Mouse (Mus musculus) mouse trophoblast stem cell (cell line): ENCODE data around the gene Lenep.
"Not testable (repeated sequence)": the region's sequence is repeated elsewhere in the genome, so short reads cannot be mapped to it uniquely, and the experiment has no call there.

Source experiments
- in situ Hi-C, 2 experiments: fragments of 300-500 bp; cut with MseI, MboI; formaldehyde crosslinking; loops; 2 replicates in 1 of 2; 3 replicates in 1 of 2; pipeline ENCODE4 v1.15.1; 2025

The Lenep gene

DNA sequence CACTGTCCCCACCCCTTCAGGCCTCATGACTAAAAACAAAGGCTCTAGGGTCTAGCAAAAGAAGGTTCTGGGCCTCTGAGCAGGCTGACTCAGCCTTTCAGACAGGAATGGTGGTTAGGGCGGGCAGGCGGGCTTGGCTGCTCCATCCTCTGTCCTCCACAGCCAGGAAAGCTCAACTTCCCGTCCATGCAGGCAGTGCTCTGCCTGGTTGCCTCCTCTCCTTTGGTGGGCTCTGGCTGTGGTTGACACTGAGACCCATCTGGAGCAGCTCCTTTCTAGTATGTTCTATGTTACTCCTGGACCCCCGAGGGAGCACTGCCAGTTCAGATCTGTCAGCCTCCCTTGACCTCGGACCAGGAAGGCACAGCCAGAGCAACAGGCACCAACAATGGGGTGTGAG, at the start of gene Lenep:
TSS of gene Lenep (minus strand) at position 101 of the 400 bp plus-strand sequence.
- in situ Hi-C loops, result no loop called here

DNA sequence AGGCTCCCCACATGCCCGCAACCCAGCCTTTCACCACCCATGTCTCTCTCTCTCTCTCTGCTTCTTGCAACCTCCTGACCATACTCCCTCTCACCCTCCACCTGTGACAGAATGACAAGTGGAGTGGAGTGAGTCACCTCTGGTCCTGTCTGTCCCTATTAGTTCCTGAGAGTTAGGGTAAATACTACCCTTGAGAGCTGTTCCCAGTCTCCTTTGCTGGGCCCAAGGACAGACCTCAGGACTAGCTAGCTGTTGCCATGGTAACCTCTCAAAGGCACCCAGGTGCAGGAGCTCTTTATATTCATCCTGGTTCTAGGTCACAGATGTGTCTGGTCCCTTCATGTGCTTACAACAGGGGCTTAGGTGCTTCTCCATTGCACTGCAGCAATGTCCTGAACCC, 49.3 kb upstream of the Lenep start:
- in situ Hi-C loops, result loop anchor here in 1 of 2 experiments (5.0 kb wide), 1 partner anchor 35 kb away; no protein-coding TSS in a partner anchor

- in situ Hi-C loops, result no loop called here
Observed at GRCm38 (mm10) chr3:89449541-89449940, 46.9 kb upstream of the Lenep start.

GRCm38 (mm10) chr3:89448720-89449537, 46.3 kb upstream of the Lenep start:
- in situ Hi-C loops, result no loop called here

DNA sequence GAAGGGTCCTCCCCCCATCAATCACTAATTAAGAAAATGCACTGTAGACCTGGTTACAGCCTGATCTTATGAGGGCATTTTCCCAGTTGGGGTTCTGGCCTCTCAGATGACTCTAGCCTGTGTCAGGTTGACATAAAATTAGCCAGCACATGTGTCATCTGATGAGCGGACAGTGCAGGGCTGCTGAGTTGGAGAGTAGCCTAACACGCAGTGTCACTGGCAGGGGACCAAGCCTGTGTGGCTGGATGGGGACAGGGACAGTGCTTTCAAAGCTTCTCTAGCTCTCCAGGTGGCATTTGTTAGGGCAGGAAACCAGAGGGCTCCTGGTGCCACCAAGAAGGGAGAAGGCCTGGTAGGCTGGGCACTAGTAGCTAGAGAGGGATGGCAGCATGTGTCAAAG, 38.1 kb upstream of the Lenep start:
- in situ Hi-C loops, result no loop called here

DNA sequence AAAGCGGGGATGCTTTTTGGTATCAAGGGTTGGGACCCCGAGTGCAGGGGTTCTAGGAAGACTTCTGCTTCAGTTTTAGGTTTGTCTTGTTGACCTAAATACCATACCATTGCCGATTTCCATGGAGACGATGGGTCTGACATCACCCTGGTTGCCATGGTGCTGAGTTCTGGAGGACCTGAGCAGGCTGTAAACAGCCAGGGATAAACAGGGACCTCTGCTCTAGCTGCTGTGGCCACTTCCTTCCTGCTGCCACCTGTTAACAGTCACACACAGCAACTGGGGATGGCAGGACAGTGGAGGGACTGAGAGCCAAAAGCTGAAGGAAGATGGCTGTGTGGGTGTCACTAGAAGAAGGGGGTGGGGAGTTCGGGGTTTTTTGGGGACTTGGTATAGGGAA, 34.7 kb upstream of the Lenep start:
- in situ Hi-C loops, result no loop called here

GRCm38 (mm10) chr3:89436176-89437113, 33.9 kb upstream of the Lenep start, which contains the start of gene Pbxip1:
Gene Pbxip1 (plus strand): TSS chr3:89436706.
- in situ Hi-C loops, result no loop called here

GRCm38 (mm10) chr3:89435041-89435440, 32.4 kb upstream of the Lenep start:
- in situ Hi-C loops, result no loop called here

- in situ Hi-C loops, result no loop called here
Observed at GRCm38 (mm10) chr3:89434532-89434931, 31.9 kb upstream of the Lenep start.

GRCm38 (mm10) chr3:89432606-89433005, 30.0 kb upstream of the Lenep start:
- in situ Hi-C loops, result no loop called here

DNA sequence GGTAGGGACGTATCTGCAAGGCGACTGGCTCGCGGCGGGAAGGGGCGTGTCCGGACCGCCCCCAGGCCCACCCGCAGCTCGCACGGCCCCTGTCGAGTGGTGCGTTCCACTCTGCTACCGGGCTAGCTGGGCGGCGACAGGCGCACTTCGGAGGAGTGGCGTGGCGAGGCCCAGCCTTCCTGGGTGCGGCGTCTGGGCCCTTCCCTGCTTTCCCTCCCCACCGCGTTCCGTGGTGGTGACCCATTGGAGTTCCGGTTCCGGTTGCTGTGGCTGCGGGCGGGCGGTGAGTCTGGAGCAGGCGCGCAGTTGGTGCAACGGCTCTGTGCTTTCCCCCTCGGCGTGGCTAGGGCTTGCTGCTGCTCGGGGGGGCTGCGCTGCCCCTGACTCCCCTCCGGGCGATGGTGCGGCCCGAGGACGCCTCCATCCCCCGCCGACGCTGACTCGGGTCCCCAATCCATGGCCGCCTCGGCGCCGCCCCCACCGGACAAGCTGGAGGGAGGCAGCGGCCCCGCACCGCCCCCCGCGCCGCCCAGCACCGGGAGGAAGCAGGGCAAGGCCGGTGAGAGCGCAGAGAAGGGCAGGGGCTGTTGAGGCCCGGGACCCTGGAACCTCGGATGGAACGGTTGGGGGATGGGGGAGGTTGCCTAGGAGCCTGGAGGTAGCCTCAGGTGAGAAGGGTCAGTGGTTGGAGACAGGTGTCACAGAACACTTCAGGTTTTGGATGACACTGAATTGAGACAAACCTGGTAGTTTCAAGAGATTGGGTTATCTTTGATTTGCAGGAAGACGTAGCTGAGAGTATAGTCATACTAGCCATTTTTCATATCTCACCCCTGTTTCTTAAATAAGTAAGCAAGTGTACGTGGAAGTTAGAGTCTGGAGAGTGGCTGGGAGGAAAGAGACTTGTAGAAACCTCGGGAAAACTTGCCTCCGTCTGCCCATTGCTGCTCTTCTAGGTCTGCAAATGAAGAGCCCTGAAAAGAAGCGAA, 27.9 kb upstream of the Lenep start, which contains the start of gene Pygo2:
TSS of gene Pygo2 (plus strand) at position 44 of the 989 bp plus-strand sequence.
- in situ Hi-C loops, result no loop called here

DNA sequence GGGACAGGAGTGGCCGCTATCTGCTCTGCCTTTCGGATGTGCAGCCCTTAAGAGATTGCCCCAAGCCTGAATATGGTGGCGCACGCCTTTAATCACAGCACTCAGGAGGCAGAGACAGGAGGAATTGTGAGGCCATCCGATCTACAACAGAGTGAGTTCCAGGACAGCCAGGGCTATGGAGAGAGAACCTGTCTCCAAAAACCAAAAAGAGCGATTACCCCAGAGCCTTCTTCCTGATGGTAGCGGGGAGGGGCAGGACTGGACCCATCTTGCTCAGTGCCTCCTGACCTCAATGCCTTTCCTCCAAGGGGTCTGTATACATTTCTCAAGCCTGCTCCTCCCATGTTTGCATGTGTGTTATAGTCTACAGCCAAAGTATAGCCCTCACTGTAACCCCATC, 26.4 kb upstream of the Lenep start:
- in situ Hi-C loops, result not testable (repeated sequence)

GRCm38 (mm10) chr3:89425876-89426275, 23.3 kb upstream of the Lenep start:
- in situ Hi-C loops, result no loop called here

- in situ Hi-C loops, result no loop called here
Observed at GRCm38 (mm10) chr3:89425141-89425525, 22.5 kb upstream of the Lenep start.

GRCm38 (mm10) chr3:89424416-89425140, 22.0 kb upstream of the Lenep start:
- in situ Hi-C loops, result no loop called here

DNA sequence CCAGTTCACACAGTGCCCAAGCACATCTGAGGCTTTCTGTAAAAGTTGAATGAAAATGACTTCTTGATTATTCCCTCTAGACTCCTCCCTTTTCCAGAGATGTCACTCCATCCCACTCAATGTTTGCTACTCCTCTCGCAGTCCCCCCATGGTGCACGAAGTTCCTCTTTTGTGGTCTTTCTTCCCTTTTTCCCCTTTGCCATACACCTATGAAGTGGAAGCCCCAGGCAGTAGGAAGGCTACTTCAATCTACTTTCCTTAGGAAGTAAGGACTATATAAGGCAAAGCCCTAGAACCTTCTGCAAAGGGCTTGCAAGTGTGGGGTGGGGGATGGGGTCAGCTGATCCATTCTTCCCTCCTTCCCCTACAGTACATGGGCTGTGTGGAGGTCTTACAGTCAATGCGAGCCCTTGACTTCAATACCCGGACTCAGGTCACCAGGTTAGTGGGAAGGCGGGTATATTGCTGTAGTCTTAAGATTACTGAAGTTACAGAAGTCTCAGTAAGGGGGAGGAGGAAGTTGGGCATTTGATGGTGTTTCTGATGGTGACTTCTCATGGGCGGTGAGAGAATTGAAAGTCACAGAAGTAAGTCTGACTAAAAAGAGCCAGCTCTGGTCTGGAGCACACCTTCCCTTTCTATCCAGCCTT, 20.1 kb upstream of the Lenep start:
- in situ Hi-C loops, result no loop called here

GRCm38 (mm10) chr3:89421810-89422473, 19.3 kb upstream of the Lenep start:
- in situ Hi-C loops, result no loop called here

DNA sequence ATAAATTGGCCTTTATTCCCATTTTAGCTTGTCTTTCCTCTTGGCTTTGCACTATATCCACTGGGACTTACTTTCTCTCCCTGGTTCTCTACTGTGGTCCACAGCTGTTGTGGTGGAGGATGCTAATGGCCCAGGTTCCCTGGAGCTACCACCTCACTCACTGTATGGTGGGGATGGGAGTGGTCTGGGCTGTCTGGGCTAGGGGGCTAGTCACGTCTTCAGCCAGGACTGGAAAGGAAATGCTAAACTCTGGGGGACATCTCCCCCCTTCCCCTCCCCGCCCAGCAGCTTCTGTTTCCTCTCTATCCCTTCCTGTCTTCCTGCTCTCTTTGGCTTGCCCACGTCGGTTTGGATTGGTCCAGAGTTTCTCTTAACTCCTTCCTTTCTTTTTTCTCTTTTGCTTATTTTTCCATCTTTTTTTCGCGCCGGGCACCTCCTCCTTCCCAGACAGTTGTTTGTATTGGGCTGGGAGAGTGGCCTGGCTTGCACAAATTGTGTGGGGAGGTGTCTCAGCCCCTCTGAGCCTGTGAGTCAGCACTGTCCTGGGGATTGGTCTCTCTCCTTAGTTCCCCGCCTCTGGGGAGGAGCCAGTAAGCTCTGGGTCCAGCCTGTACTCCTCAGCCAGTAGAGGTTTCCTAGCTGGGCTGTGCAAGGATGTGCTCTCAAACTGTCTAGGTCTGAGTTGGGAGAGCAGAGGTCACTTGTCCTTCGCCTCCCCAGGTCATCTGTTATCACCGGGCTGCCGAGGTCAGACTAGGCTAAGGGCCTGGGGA, 18.6 kb upstream of the Lenep start:
- in situ Hi-C loops, result no loop called here

- in situ Hi-C loops, result no loop called here
Observed at GRCm38 (mm10) chr3:89420421-89420820, 17.8 kb upstream of the Lenep start.
